In genomic region chr16:23990161-23990970, GRCm38 (mm10) we compare ENCODE assay signal across 8 mouse cellular contexts. TPM values are rescaled to one million over a fixed set of nuclear protein-coding genes. Genes with fewer than 3 reads are reported as not detected.
DNase-seq lines count a peak whose midpoint lies in the region; ATAC-seq and TF ChIP-seq lines count a peak whose summit lies in the region.

No protein-coding gene starts in this region.

- peak overlapping the region; percentile 51 for H3K9ac ChIP-seq in limb, embryonic 13.5 days
- peak overlapping the region; percentile 98 for H3K9ac ChIP-seq in stomach, embryonic 16.5 days (ENCODE audit: low read length)

- TF ChIP-seq CTCF in cerebellum, adult 2 months (IDR thresholded peaks at IDR 0.05; ENCODE audit: borderline replicate concordance, insufficient read depth, low read depth, low read length): no peak
- no peak for TF ChIP-seq CTCF in thymus, adult 2 months (IDR thresholded peaks at IDR 0.05; ENCODE audit: borderline replicate concordance, control insufficient read depth, extremely low read depth, insufficient read depth, low read length, poor library complexity)

- peaks cover 9% of the 10 kb centered on the region for H3K4me1 ChIP-seq in cerebellum, adult 2 months (ENCODE audit: control insufficient read depth, insufficient read depth, low read length)
- H3K4me1 ChIP-seq in thymus, adult 2 months (replicated peaks; ENCODE audit: control insufficient read depth, insufficient read depth, low read length): peaks cover 26% of the 10 kb centered on the region
- H3K4me1 ChIP-seq in limb, embryonic 13.5 days: peaks cover 46% of the 10 kb centered on the region
- H3K4me1 ChIP-seq in stomach, embryonic 16.5 days (ENCODE audit: control insufficient read depth, insufficient read depth, low read length): peaks cover 21% of the 10 kb centered on the region; the same call in 1 of the 2 replicates

- no peaks in the 10 kb centered on the region for H3K36me3 ChIP-seq in thymus, adult 2 months (ENCODE audit: control insufficient read depth, insufficient read depth, low read length)
- H3K36me3 ChIP-seq in limb, embryonic 13.5 days: no peaks in the 10 kb centered on the region
- no peaks in the 10 kb centered on the region for H3K36me3 ChIP-seq in stomach, embryonic 16.5 days (ENCODE audit: control insufficient read depth, insufficient read depth, low read length)

- WGBS in cerebellum, adult 2 months: 23% methylated on average over 11 of the region's 11 CpGs
- 66% methylated on average over 11 of the region's 11 CpGs for WGBS in thymus, adult 2 months
- WGBS in limb, embryonic 13.5 days: 37% methylated on average over 11 of the region's 11 CpGs
- WGBS in stomach, embryonic 16.5 days: 52% methylated on average over 11 of the region's 11 CpGs

- peak overlapping the region; percentile 95 for H3K4me2 ChIP-seq in limb, embryonic 13.5 days (replicated peaks)
- peak overlapping the region; percentile 99 for H3K4me2 ChIP-seq in stomach, embryonic 16.5 days (ENCODE audit: low read depth, low read length)

- peak overlapping the region; percentile 94 for H3K27ac ChIP-seq in cerebellum, adult 2 months (ENCODE audit: insufficient read depth, low read length)
- peak overlapping the region; percentile 65 for H3K27ac ChIP-seq in thymus, adult 2 months (ENCODE audit: control insufficient read depth, insufficient read depth, low read length)
- no peak overlapping the region for H3K27ac ChIP-seq in limb, embryonic 13.5 days
- peak overlapping the region; percentile 98 for H3K27ac ChIP-seq in stomach, embryonic 16.5 days (ENCODE audit: low read length)

- peak in 1 of 2 experiments; percentile 40 for DNase-seq in cerebellum, adult 2 months
- no peak for DNase-seq in cerebellum, adult 11-12 months
- no peak for DNase-seq in thymus, adult 2 months
- DNase-seq in thymus, adult 18-20 months: no peak
- DNase-seq in frontal cortex, adult 2 months (ENCODE audit: extremely low spot score in 1 of 2, low spot score in 1 of 2): no peak
- DNase-seq in urinary bladder, postnatal 25 days (ENCODE audit: low spot score): no peak

- no peaks in the 10 kb centered on the region for H3K27me3 ChIP-seq in cerebellum, adult 2 months (ENCODE audit: control insufficient read depth, insufficient read depth, low read length)
- H3K27me3 ChIP-seq in thymus, adult 2 months (ENCODE audit: control insufficient read depth, insufficient read depth, low read length): no peaks in the 10 kb centered on the region
- no peaks in the 10 kb centered on the region for H3K27me3 ChIP-seq in limb, embryonic 13.5 days
- no peaks in the 10 kb centered on the region for H3K27me3 ChIP-seq in stomach, embryonic 16.5 days (ENCODE audit: control insufficient read depth, insufficient read depth, low read length)

- no peaks in the 10 kb centered on the region for H3K9me3 ChIP-seq in limb, embryonic 13.5 days
- no peaks in the 10 kb centered on the region for H3K9me3 ChIP-seq in stomach, embryonic 16.5 days (replicated peaks; ENCODE audit: control insufficient read depth, low read length)

- peak overlapping the region; percentile 91 for H3K4me3 ChIP-seq in cerebellum, adult 2 months (replicated peaks; ENCODE audit: insufficient read depth, low read depth, low read length)
- H3K4me3 ChIP-seq in thymus, adult 2 months (ENCODE audit: control insufficient read depth, insufficient read depth, low read length): peak overlapping the region; percentile 36
- H3K4me3 ChIP-seq in limb, embryonic 13.5 days: peak overlapping the region; percentile 75
- peak overlapping the region; percentile 84 for H3K4me3 ChIP-seq in stomach, embryonic 16.5 days (replicated peaks; ENCODE audit: low read length)

- TF ChIP-seq POLR2A in cerebellum, adult 2 months (IDR thresholded peaks at IDR 0.05; ENCODE audit: borderline replicate concordance, insufficient read depth, low read length): no peak
- no peak for TF ChIP-seq POLR2A in thymus, adult 2 months (IDR thresholded peaks at IDR 0.05; ENCODE audit: control insufficient read depth, extremely low read depth, insufficient read depth, low read length, poor library complexity)

- no peak for ATAC-seq in limb, embryonic 13.5 days (ENCODE audit: low FRiP score, low read depth)
- ATAC-seq in stomach, embryonic 16.5 days (ENCODE audit: insufficient read depth, low FRiP score): no peak

RNA-seq across cellular contexts. Expression of gene Bcl6, which starts 1.7 kb away (rescaled TPM):
- 30.8 and 41.3 TPM in 2 replicates for polyA plus RNA-seq in cerebellum, adult 2 months (2012; rRNA removed)
- polyA plus RNA-seq in thymus, adult 2 months (2012; rRNA removed): 103 and 116 TPM in 2 replicates
- polyA plus RNA-seq in limb, embryonic 13.5 days (2015; fragmentation: Nextera tagmentation; extraction: Ambion mirVana): 1.2 and 1.5 TPM in 2 replicates
- 1.3 and 1.5 TPM in 2 replicates for polyA plus RNA-seq in stomach, embryonic 16.5 days (2015; fragmentation: Nextera tagmentation; extraction: Ambion mirVana)
- polyA plus RNA-seq in frontal cortex, adult 2 months (2012; rRNA removed): 19.2 and 20.8 TPM in 2 replicates

RNA-seq across cellular contexts. Expression of gene Gm37419, which starts 2.1 kb away (rescaled TPM):
- not detected in 2 replicates for polyA plus RNA-seq in cerebellum, adult 2 months (2012; rRNA removed)
- not detected in 2 replicates for polyA plus RNA-seq in thymus, adult 2 months (2012; rRNA removed)
- polyA plus RNA-seq in limb, embryonic 13.5 days (2015; fragmentation: Nextera tagmentation; extraction: Ambion mirVana): not detected in 2 replicates
- not detected in 2 replicates for polyA plus RNA-seq in stomach, embryonic 16.5 days (2015; fragmentation: Nextera tagmentation; extraction: Ambion mirVana)
- polyA plus RNA-seq in frontal cortex, adult 2 months (2012; rRNA removed): not detected in 2 replicates

RNA-seq across cellular contexts. Expression of gene Rtp2, which starts 58.2 kb away (rescaled TPM):
- not detected in 2 replicates for polyA plus RNA-seq in cerebellum, adult 2 months (2012; rRNA removed)
- not detected in 2 replicates for polyA plus RNA-seq in thymus, adult 2 months (2012; rRNA removed)
- not detected in 2 replicates for polyA plus RNA-seq in limb, embryonic 13.5 days (2015; fragmentation: Nextera tagmentation; extraction: Ambion mirVana)
- polyA plus RNA-seq in stomach, embryonic 16.5 days (2015; fragmentation: Nextera tagmentation; extraction: Ambion mirVana): not detected in 2 replicates
- 0.48 and 0.55 TPM in 2 replicates for polyA plus RNA-seq in frontal cortex, adult 2 months (2012; rRNA removed)

Comparison
In these comparisons a context has a peak if more than half of its experiments do, and no peak if none do; other contexts are left out.
1. H3K4me3 ChIP-seq: peak in every context shown above with its lines; median percentile 91 in cerebellum, adult 2 months; 84 in stomach, embryonic 16.5 days; 75 in limb, embryonic 13.5 days; 36 in thymus, adult 2 months.